Comparison of ENCODE assay signal across 14 mouse cellular contexts in genomic region chr6:108325948-108326411, GRCm38 (mm10).
DNase-seq lines count a peak whose midpoint lies in the region; ATAC-seq and TF ChIP-seq lines count a peak whose summit lies in the region.
"Had no signal": no experiment of that assay in that cellular context is flagged by ENCODE, and none has a peak within 500 bp of the region (broad histone marks: within the 10 kb centered on the region; RNA-seq: fewer than 3 reads in every experiment).

No protein-coding gene starts in this region.

- peaks cover 48% of the 10 kb centered on the region for H3K4me1 ChIP-seq in heart, embryonic 13.5 days
- peaks cover 5% of the 10 kb centered on the region; the same call in 1 of the 2 replicates for H3K4me1 ChIP-seq in forebrain, postnatal 0 days (ENCODE audit: insufficient read depth)
- H3K4me1 ChIP-seq: embryonic facial prominence, embryonic 15.5 days; hindbrain, embryonic 12.5 days; limb, embryonic 12.5 days had no signal

- peak overlapping the region; percentile 17; the same call in 1 of the 2 replicates for H3K27ac ChIP-seq in heart, embryonic 13.5 days (replicated peaks)
- no peak overlapping the region for H3K27ac ChIP-seq in forebrain, postnatal 0 days (ENCODE audit: low read depth, low read length)
- H3K27ac ChIP-seq: embryonic facial prominence, embryonic 15.5 days; hindbrain, embryonic 12.5 days; limb, embryonic 12.5 days had no signal

- no peak for ATAC-seq in heart, embryonic 13.5 days (ENCODE audit: extremely low read depth, insufficient number of reproducible peaks, low FRiP score, low TSS enrichment)
- ATAC-seq in forebrain, postnatal 0 days, result no peak
- ATAC-seq: intestine, embryonic 16.5 days had no signal

- H3K36me3 ChIP-seq in heart, embryonic 13.5 days, result peaks cover 3% of the 10 kb centered on the region; the same call in 1 of the 2 replicates
- no peaks in the 10 kb centered on the region for H3K36me3 ChIP-seq in forebrain, postnatal 0 days (ENCODE audit: insufficient read depth)
- H3K36me3 ChIP-seq: embryonic facial prominence, embryonic 15.5 days; forebrain, embryonic 10.5 days; hindbrain, embryonic 12.5 days; limb, embryonic 12.5 days had no signal

- H3K9me3 ChIP-seq in heart, embryonic 13.5 days, result no peaks in the 10 kb centered on the region
- no peaks in the 10 kb centered on the region for H3K9me3 ChIP-seq in forebrain, postnatal 0 days (ENCODE audit: low read length)
- H3K9me3 ChIP-seq: embryonic facial prominence, embryonic 15.5 days; forebrain, embryonic 10.5 days; hindbrain, embryonic 12.5 days; limb, embryonic 12.5 days had no signal

- no peak overlapping the region for H3K4me3 ChIP-seq in heart, embryonic 13.5 days
- no peak overlapping the region for H3K4me3 ChIP-seq in forebrain, postnatal 0 days (ENCODE audit: low read depth, low read length)
- H3K4me3 ChIP-seq: embryonic facial prominence, embryonic 15.5 days; forebrain, embryonic 10.5 days; hindbrain, embryonic 12.5 days; limb, embryonic 12.5 days had no signal

- no peak overlapping the region for H3K9ac ChIP-seq in heart, embryonic 13.5 days
- no peak overlapping the region for H3K9ac ChIP-seq in forebrain, postnatal 0 days
- H3K9ac ChIP-seq: embryonic facial prominence, embryonic 15.5 days; hindbrain, embryonic 12.5 days; limb, embryonic 12.5 days had no signal

- no peak for DNase-seq in heart, adult 8-10 months (ENCODE audit: low spot score)
- DNase-seq in 416B (ENCODE audit: low read depth), result peak; percentile 22
- DNase-seq in CD4-positive, CD25-positive, alpha-beta regulatory T cell, adult 2 months (ENCODE audit: low read depth, low spot score), result peak; percentile 35
- peak; percentile 78 for DNase-seq in induced T-regulatory cell, adult 2 months (ENCODE audit: low read depth)
- DNase-seq in forebrain, postnatal 0 days, result no peak
- no peak for DNase-seq in right cerebral cortex, adult 18-20 months
- DNase-seq: embryo, embryonic 11 days; lung, postnatal 14 days had no signal

- no peak for TF ChIP-seq CTCF in forebrain, postnatal 0 days (IDR thresholded peaks at IDR 0.05; ENCODE audit: low read depth)

- peak overlapping the region; percentile 32; the same call in 1 of the 2 replicates for H3K4me2 ChIP-seq in heart, embryonic 13.5 days
- no peak overlapping the region for H3K4me2 ChIP-seq in forebrain, postnatal 0 days (ENCODE audit: low read depth)
- H3K4me2 ChIP-seq: embryonic facial prominence, embryonic 15.5 days; hindbrain, embryonic 12.5 days; limb, embryonic 12.5 days had no signal

- 62% methylated on average over 12 of the region's 12 CpGs for WGBS in heart, embryonic 13.5 days
- WGBS in forebrain, postnatal 0 days, result 90% methylated on average over 12 of the region's 12 CpGs

- no peaks in the 10 kb centered on the region for H3K27me3 ChIP-seq in heart, embryonic 13.5 days (replicated peaks)
- H3K27me3 ChIP-seq in forebrain, postnatal 0 days (ENCODE audit: insufficient read depth, low read length), result no peaks in the 10 kb centered on the region
- H3K27me3 ChIP-seq: embryonic facial prominence, embryonic 15.5 days; hindbrain, embryonic 12.5 days; limb, embryonic 12.5 days had no signal

Comparison
In these comparisons a context has a peak if more than half of its experiments do, and no peak if none do; other contexts are left out.
1. DNase-seq: peak in 416B (single experiment), CD4-positive, CD25-positive, alpha-beta regulatory T cell, adult 2 months (single experiment) and induced T-regulatory cell, adult 2 months (single experiment); none in heart, adult 8-10 months (single experiment), forebrain, postnatal 0 days (single experiment) and right cerebral cortex, adult 18-20 months (single experiment).